Mouse (Mus musculus) liver, embryonic 12.5 days (tissue): ENCODE data around the gene Prss32. TPM values are rescaled to one million over a fixed set of nuclear protein-coding genes. Genes with fewer than 3 reads are reported as not detected.
"Not testable (repeated sequence)": the region's sequence is repeated elsewhere in the genome, so short reads cannot be mapped to it uniquely, and the experiment has no call there.

Experiments used
- ATAC-seq: fragments of 200-750 bp; cut with Nextera tagmentation; 2 replicates; pipeline ENCODE4 v1.8.0; 2017; ENCODE audit warnings: moderate number of reproducible peaks, mild to moderate bottlenecking, moderate library complexity
- H3K27ac ChIP-seq: fragments of 300-500 bp; sonication (generic); 2 replicates; pipeline ENCODE4 v1.5.1; 2016; ENCODE audit warnings: mild to moderate bottlenecking
- H3K27me3 ChIP-seq: fragments of 300-500 bp; sonication (generic); replicated peaks from 2 replicates; pipeline ENCODE4 v1.6.1; 2016; ENCODE audit warnings: mild to moderate bottlenecking, moderate library complexity
- H3K36me3 ChIP-seq: fragments of 300-500 bp; sonication (generic); 2 replicates; pipeline ENCODE4 v1.6.1; 2016; ENCODE audit warnings: mild to moderate bottlenecking, moderate library complexity
- H3K4me1 ChIP-seq: fragments of 300-500 bp; sonication (generic); 2 replicates; pipeline ENCODE4 v1.6.1; 2016
- H3K4me2 ChIP-seq: fragments of 300-500 bp; sonication (generic); 2 replicates; pipeline ENCODE4 v1.6.1; 2016; ENCODE audit warnings: mild to moderate bottlenecking, moderate library complexity
- H3K4me3 ChIP-seq: fragments of 300-500 bp; sonication (generic); 2 replicates; pipeline ENCODE4 v1.5.1; 2016; ENCODE audit warnings: mild to moderate bottlenecking, moderate library complexity
- H3K9ac ChIP-seq: fragments of 300-500 bp; sonication (generic); 2 replicates; pipeline ENCODE4 v1.6.1; 2016; ENCODE audit warnings: mild to moderate bottlenecking, moderate library complexity
- H3K9me3 ChIP-seq: fragments of 300-500 bp; sonication (generic); replicated peaks from 2 replicates; pipeline ENCODE4 v1.6.1; 2016; ENCODE audit warnings: mild to moderate bottlenecking, moderate library complexity
- WGBS: fragments of 180-500 bp; shearing (Covaris S2); methylation state at CpG from one replicate; pipeline ENCODE4 v1.1.7; 2016; ENCODE audit not compliant: insufficient replicate concordance; 5-methylcytosine and 5-hydroxymethylcytosine counted together
- polyA plus RNA-seq: library from polyadenylated mRNA; unstranded; fragments of >200 nt; fragmentation: Nextera tagmentation; extraction: Ambion mirVana; gene quantifications from 2 replicates; pipeline ENCODE4 v1.2.1, GENCODE M21; 2016

Gene Prss32
- polyA plus RNA-seq, 1 experiment from 2014 or later, result not detected

DNA sequence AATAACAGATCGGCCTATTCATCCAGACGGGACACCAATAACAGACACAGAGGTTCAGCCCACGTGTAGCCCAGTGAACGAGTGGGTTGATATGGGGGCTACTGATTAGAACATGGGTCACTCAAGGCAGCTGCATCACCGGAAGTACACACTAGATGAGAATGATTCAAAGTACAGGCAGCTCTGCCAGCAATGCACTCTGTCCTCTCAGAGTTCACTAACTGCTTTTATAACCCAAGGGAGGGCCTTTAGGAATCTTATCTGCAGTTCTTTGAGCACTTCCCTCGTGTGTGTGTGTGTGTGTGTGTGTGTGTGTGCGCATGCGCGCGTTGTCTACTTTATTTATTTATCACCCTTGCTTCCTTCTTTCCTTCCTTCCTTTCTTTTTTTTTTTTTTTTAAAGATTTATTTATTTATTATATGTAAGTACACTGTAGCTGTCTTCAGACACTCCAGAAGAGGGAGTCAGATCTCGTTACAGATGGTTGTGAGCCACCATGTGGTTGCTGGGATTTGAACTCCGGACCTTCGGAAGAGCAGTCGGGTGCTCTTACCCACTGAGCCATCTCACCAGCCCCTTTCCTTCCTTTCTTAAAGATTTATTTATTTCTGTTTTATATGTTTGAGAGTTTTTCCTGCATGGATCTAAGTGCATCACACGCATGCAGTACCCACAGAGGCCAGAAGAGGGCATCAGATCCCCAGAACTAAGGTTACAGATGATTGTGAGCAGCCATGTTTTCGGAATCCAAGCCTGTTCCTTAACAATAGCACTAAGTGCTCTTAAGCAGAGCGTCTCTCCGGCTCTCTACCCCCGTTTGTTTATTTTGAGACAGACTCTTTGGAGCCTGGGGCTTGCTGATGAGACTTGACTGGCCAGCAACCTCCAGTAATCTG lies 7.4 kb downstream of the Prss32 start:
- H3K27ac ChIP-seq, result no peak overlapping the region
- WGBS, result 55% methylated on average over 18 of the region's 19 CpGs
- H3K36me3 ChIP-seq, result no peaks in the 10 kb centered on the region
- no peaks in the 10 kb centered on the region; the same call in 1 of the 2 replicates for H3K27me3 ChIP-seq
- no peaks in the 10 kb centered on the region for H3K9me3 ChIP-seq
- no peak overlapping the region for H3K4me2 ChIP-seq
- ATAC-seq, result no peak
- no peaks in the 10 kb centered on the region for H3K4me1 ChIP-seq
- no peak overlapping the region for H3K9ac ChIP-seq
- no peak overlapping the region for H3K4me3 ChIP-seq

DNA sequence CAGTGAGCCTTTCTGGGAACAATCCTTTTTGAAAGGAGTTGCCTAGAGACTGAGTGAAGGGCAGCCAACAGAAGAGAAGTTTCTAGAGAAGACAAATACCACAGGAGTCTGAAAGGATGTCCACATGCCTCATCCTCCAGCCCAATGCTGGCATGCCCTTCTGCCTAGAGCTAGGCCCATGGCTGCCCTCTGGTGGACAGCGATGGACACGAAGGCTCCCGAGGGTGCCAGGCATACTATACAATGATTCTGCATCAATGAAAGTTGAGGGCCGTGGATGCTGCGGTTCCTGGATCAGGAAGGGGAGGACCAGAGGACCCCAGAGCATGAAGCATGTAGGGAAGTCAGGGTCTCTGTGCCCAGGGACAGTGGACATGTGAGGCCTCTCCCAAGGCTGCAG lies 9.6 kb downstream of the Prss32 start:
- no peaks in the 10 kb centered on the region for H3K36me3 ChIP-seq
- no peaks in the 10 kb centered on the region for H3K4me1 ChIP-seq
- H3K4me2 ChIP-seq, result no peak overlapping the region
- 25% methylated on average over 5 of the region's 5 CpGs for WGBS
- H3K4me3 ChIP-seq, result no peak overlapping the region
- no peak overlapping the region for H3K27ac ChIP-seq
- H3K9me3 ChIP-seq, result no peaks in the 10 kb centered on the region
- H3K9ac ChIP-seq, result no peak overlapping the region
- no peak for ATAC-seq
- H3K27me3 ChIP-seq, result no peaks in the 10 kb centered on the region; the same call in 1 of the 2 replicates

DNA sequence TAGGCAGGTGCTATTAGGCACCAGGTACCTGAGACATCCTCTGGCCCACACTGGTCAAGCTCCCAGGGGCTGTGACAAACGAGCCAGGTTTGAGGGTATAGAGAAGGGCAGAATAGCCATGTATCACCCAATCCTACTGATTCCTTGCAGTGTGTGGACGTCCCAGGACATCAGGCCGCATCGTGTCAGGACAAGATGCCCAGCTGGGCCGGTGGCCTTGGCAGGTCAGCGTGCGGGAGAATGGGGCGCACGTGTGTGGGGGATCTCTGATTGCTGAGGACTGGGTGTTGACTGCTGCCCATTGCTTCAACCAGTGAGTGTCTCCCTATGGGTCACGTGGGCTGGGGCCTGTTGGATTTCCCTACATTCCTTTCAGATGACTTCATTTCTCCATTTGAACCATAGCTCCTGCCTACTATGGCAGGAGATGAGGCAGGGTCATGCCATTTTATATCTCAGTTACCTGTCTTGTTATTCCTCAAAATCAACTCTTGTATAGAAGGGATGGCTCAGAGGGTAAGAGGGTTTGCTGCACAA lies 10.6 kb downstream of the Prss32 start:
- no peak overlapping the region for H3K4me3 ChIP-seq
- no peak overlapping the region for H3K9ac ChIP-seq
- no peaks in the 10 kb centered on the region; the same call in 1 of the 2 replicates for H3K27me3 ChIP-seq
- WGBS, result 75% methylated on average over 10 of the region's 10 CpGs
- no peak for ATAC-seq
- no peaks in the 10 kb centered on the region for H3K36me3 ChIP-seq
- no peak overlapping the region for H3K27ac ChIP-seq
- no peaks in the 10 kb centered on the region for H3K4me1 ChIP-seq
- H3K9me3 ChIP-seq, result no peaks in the 10 kb centered on the region
- no peak overlapping the region for H3K4me2 ChIP-seq

DNA sequence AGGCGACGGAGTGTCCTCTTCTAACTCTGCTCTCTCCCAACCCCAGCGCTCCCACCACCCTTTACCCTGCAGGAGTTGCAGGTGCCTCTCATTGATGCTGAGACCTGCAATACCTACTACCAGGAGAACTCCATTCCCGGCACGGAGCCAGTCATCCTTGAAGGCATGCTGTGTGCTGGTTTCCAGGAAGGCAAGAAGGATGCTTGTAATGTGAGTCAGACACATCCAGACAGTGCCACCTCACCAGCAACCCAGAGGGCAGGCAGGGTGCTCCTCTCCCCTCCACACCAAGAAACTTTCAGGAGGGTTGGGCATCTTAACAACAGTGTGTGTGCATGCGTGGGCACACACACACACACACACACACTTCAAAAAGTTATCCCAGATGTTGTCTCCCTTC lies 13.5 kb downstream of the Prss32 start:
- H3K36me3 ChIP-seq, result no peaks in the 10 kb centered on the region
- no peaks in the 10 kb centered on the region for H3K9me3 ChIP-seq
- no peaks in the 10 kb centered on the region for H3K4me1 ChIP-seq
- H3K27ac ChIP-seq, result no peak overlapping the region
- H3K9ac ChIP-seq, result no peak overlapping the region
- 73% methylated on average over 6 of the region's 6 CpGs for WGBS
- no peak overlapping the region for H3K4me2 ChIP-seq
- peaks cover 5% of the 10 kb centered on the region; the same call in 1 of the 2 replicates for H3K27me3 ChIP-seq
- H3K4me3 ChIP-seq, result no peak overlapping the region
- ATAC-seq, result no peak

DNA sequence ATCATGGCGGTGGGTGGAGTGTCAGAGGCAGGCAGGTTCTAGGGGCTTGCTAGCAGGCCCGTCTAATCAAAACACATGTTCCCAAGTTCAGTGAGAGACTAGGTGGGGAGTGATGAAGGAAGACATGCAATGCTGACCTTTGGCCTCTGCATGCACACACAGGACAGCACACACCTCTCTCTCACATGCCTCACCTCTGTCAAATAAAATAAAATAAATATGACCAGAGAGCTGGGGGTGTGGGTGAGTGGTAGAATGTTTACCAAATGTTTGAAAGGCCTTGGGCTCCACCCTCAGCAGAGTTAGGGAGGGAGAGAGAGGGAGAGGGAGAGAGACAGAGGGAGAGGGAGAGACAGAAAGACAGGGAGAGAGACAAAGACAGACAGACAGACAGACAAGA lies 14.3 kb downstream of the Prss32 start:
- ATAC-seq, result no peak
- Histone ChIP-seq H3K9me3 (no peaks in the 10 kb centered on the region), H3K4me2 (no peak overlapping the region), H3K27ac (no peak overlapping the region), H3K9ac (no peak overlapping the region), H3K27me3 (peaks cover 5% of the 10 kb centered on the region; the same call in 1 of the 2 replicates), H3K36me3 (no peaks in the 10 kb centered on the region), H3K4me3 (no peak overlapping the region), H3K4me1 (no peaks in the 10 kb centered on the region)
- 71% methylated on average over 2 of the region's 2 CpGs for WGBS

DNA sequence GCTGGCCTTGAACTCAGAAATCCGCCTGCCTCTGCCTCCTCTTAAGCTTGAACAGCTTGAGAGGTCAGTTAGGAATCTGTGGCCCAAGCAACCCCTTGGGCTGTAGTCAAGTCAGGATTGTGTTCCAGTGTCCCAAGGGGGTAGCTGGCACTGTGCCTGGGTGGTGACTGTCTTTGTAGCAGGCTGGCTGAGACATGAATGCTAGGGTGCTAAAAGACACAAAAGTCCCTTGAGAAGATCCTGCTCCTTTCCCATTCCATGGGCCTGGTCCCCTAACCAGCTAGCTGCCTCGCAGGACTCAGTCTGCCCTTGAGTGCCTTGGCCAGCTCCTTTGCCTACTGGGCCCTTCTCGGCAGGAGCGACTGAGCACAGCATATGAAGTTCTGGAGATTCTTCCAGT lies 19.3 kb downstream of the Prss32 start:
- H3K36me3 ChIP-seq, result no peaks in the 10 kb centered on the region
- no peaks in the 10 kb centered on the region for H3K9me3 ChIP-seq
- 0 out of 2 replicates have a peak, but pooled peaks cover 5% of the 10 kb centered on the region for H3K27me3 ChIP-seq
- H3K4me3 ChIP-seq, result no peak overlapping the region
- H3K4me1 ChIP-seq, result no peaks in the 10 kb centered on the region
- WGBS, result 63% methylated on average over 4 of the region's 4 CpGs
- H3K27ac ChIP-seq, result no peak overlapping the region
- H3K4me2 ChIP-seq, result no peak overlapping the region
- ATAC-seq, result no peak
- no peak overlapping the region for H3K9ac ChIP-seq

DNA sequence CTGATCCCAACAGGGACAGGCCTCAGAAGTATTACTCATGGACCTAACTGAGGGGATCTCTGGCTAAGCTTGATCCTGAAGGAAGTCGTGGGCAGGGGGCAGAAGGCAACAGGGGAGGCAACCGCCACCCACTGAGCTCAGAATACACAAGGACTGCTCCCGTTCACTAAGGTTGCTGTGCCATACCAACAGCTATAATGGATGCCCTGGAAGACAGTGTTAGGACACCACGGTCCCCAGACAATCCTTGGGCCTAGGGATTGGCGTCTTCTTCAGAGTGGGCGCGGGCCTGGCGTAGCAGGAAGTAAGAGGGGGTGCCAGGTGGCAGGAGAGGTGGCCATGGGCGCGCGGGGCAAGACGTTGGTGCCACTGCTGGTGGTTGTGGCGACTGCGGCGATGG lies 24.1 kb downstream of the Prss32 start, which contains the start of gene Prss21:
Gene Prss21, plus strand, starts transcription at position 301 of the 400 bp plus-strand sequence.
- WGBS, result 65% methylated on average over 15 of the region's 15 CpGs
- no peak for ATAC-seq
- Histone ChIP-seq H3K4me1 (no peaks in the 10 kb centered on the region), H3K27me3 (no peaks in the 10 kb centered on the region), H3K4me3 (no peak within 1 kb of the TSS), H3K9ac (no peak within 1 kb of the TSS), H3K36me3 (no peaks in the 10 kb centered on the region), H3K9me3 (no peaks in the 10 kb centered on the region), H3K27ac (no peak within 1 kb of the TSS), H3K4me2 (no peak within 1 kb of the TSS)

DNA sequence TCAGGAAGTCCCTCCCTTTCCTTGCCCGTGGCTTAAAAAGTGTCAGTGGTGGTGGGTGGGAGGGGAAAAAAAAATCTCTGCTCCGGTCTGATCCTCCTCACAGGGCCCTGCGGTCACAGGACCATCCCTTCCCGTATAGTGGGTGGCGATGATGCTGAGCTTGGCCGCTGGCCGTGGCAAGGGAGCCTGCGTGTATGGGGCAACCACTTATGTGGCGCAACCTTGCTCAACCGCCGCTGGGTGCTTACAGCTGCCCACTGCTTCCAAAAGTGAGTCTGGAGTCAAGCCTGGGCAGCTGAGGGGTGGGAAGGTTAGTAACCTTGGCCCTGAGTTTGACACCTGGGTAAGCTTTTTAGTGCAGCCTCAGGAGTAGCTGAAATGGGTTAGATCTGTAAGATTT lies 24.9 kb downstream of the Prss32 start:
- Histone ChIP-seq H3K27me3 (no peaks in the 10 kb centered on the region), H3K4me1 (no peaks in the 10 kb centered on the region), H3K27ac (no peak overlapping the region), H3K4me3 (no peak overlapping the region), H3K4me2 (no peak overlapping the region), H3K9ac (no peak overlapping the region), H3K9me3 (no peaks in the 10 kb centered on the region), H3K36me3 (no peaks in the 10 kb centered on the region)
- 69% methylated on average over 11 of the region's 11 CpGs for WGBS
- no peak for ATAC-seq

DNA sequence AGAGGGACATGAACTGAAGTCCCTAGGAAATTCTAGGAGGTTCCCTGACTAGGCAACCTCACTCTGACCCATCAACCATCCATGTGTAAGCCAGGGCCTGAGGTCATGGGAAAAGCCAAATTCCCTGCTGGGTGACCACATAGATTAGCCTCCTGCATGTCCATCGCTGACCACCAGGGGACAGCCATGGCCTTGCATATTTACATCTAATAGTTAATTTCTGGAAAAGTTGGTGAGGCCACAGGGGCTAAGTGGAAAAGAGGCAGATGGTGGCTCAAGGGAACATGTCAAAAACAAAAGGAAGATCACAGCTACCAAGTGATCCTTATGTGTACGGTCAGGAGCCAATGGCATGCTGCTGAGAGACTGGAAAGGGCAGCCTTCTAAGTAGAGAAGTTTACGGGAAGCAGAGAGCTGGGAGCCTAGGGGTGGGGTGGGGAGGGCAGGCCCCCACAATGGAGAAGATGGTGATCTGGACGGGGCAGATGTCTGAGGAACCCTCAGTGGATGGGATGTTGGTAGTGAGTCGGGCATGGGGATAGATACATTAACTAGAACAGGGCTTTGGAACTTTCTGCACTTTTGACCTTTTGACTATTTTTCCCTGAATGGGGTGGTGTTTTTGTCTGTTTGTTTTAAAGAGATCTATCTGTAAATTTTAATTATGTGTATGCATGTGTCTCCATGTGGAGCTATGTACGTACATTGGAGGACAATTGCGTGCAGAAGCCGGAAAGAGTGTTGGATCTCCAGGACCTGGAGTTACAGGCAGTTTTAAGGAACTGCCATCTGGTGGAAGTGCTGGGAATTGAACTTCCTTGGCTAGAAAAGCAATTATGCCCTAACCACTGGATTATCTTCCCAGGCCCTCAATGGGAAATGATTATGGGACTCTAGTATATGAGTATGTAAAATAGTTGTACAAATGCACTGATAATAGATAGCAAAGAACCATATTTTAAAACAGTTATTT lies 30.5 kb downstream of the Prss32 start:
- Histone ChIP-seq H3K4me2 (no peak overlapping the region), H3K9ac (no peak overlapping the region), H3K4me1 (no peaks in the 10 kb centered on the region), H3K27ac (no peak overlapping the region), H3K36me3 (no peaks in the 10 kb centered on the region), H3K27me3 (no peaks in the 10 kb centered on the region), H3K9me3 (no peaks in the 10 kb centered on the region), H3K4me3 (no peak overlapping the region)
- WGBS, result 41% methylated on average over 8 of the region's 8 CpGs
- ATAC-seq, result no peak

DNA sequence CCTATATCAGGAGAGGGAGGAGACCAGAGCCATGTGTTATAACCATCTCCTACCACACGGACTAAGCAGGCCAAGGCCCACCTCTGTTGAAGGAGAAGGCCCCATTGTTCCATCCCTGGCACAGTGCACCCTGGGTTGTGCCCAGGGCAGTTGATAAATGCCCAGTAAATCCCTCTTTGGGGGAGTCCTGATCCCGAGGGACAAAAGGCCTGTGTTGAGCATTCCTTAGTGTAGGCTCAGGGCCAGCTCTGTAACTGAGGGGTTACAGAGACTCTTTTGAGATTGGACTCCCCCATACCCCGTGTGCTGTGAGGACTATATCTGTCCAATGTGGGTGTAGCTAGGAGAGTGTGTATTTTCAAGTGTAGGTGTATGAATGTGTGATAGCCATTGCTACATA lies 33.1 kb downstream of the Prss32 start:
- H3K9ac ChIP-seq, result no peak overlapping the region
- no peaks in the 10 kb centered on the region for H3K9me3 ChIP-seq
- no peak overlapping the region for H3K4me2 ChIP-seq
- H3K4me3 ChIP-seq, result no peak overlapping the region
- 35% methylated on average over 3 of the region's 3 CpGs for WGBS
- no peaks in the 10 kb centered on the region for H3K36me3 ChIP-seq
- no peak for ATAC-seq
- H3K4me1 ChIP-seq, result no peaks in the 10 kb centered on the region
- H3K27ac ChIP-seq, result no peak overlapping the region
- H3K27me3 ChIP-seq, result no peaks in the 10 kb centered on the region

DNA sequence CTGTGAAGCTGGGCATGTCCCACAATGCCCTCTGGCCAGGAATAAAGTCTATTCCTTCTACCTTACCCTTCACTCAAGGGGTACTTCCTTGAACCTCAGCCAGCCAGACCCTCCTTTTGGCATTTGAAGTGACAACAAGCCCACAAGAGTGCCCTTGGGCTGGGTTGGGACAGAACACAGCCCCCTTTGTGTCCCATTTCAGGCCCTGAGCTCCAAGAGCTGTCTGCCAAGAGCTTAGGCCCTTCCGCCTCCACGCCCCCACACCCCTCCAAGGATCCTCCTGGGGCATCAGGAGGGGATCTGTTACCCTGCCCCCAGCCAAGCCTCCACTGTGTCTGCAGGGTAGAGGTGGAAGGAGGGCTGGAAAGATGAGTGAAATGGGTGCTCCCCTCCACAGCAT lies 33.5 kb downstream of the Prss32 start:
- no peak overlapping the region for H3K27ac ChIP-seq

DNA sequence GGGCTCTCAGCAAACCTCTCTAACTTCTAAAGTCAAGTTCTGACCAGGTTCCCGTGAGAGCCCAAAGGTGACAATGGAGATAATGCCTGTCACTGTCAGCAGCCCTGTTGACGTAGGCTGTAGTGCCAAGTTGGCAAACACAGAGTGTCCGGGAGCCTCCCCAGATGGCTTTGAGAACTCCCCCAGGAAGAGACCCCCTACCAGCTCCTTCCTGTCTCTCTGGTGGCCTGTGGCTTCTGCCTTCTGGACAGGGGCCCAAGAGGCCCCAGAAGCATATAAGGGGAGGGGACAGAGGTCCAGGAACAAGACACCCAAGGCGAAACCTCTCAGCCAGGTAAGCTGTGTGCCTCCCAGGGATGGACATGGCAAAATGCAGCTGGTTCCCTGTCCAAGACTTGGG lies 36.9 kb downstream of the Prss32 start, which contains the start of the genes Dcpp1 and Dcpp2:
Gene Dcpp1, plus strand, starts transcription at position 301 of the 400 bp plus-strand sequence.
Gene Dcpp2, plus strand, starts transcription at position 305 of the 400 bp plus-strand sequence.
- WGBS, result 49% methylated on average over 4 of the region's 4 CpGs

More for the DNA sequence above, 33.5 kb downstream of the Prss32 start:
- no peaks in the 10 kb centered on the region for H3K36me3 ChIP-seq
- no peak for ATAC-seq
- no peaks in the 10 kb centered on the region for H3K4me1 ChIP-seq
- whole genome bisulfite sequencing, result 81% methylated on average over 2 of the region's 2 CpGs
- H3K4me2 ChIP-seq, result no peak overlapping the region
- H3K4me3 ChIP-seq, result no peak overlapping the region
- H3K9me3 ChIP-seq, result no peaks in the 10 kb centered on the region
- H3K27me3 ChIP-seq, result no peaks in the 10 kb centered on the region
- no peak overlapping the region for H3K9ac ChIP-seq

More for the DNA sequence above, 36.9 kb downstream of the Prss32 start, which contains the start of the genes Dcpp1 and Dcpp2:
- H3K4me2 ChIP-seq, H3K9ac ChIP-seq, H3K27me3 ChIP-seq, H3K4me1 ChIP-seq, ATAC-seq, H3K27ac ChIP-seq, H3K36me3 ChIP-seq, H3K4me3 ChIP-seq, H3K9me3 ChIP-seq: not testable (repeated sequence)
